ENCODE assay signal across 7 mouse cellular contexts in the genomic region with DNA sequence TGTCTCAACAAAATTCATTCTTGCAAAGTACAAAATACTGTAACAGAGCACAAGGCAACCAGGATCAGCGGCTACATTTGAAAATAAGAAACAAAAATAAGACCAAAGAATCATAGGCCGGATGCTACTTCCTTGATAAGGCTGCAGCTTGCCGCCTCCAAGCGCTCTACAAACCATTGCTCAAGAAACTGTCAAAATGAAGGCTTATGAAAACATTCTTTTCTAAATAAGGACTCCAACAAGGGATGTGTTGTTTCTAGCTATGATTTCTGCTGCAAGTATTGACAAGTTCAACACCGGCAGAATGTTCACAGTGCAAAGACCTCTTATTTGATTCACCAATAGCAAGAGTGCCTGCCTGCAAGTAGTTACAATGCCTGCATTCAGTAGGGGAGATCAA. TPM values are rescaled to one million over a fixed set of nuclear protein-coding genes. Genes with fewer than 3 reads are reported as not detected.
DNase-seq lines count a peak whose midpoint lies in the region; ATAC-seq lines count a peak whose summit lies in the region.

No protein-coding gene starts in this region.

- no peak for DNase-seq in neural tube, embryonic 11.5 days (ENCODE audit: low spot score)
- DNase-seq in neural tube, embryonic 10.5 days (ENCODE audit: extremely low spot score, low spot score), result no peak
- no peak for DNase-seq in embryonic facial prominence, embryonic 10.5 days (ENCODE audit: low spot score)
- DNase-seq in right cerebral cortex, postnatal 10 days (ENCODE audit: low spot score in 2 of 2), result no peak
- DNase-seq in layer of hippocampus, adult 18-20 months (ENCODE audit: low spot score in 2 of 2), result no peak

- no peak overlapping the region for H3K27ac ChIP-seq in neural tube, embryonic 11.5 days (ENCODE audit: low read depth, low read length)
- H3K27ac ChIP-seq in embryonic facial prominence, embryonic 10.5 days (replicated peaks), result peak overlapping the region; percentile 96
- peak overlapping the region; percentile 35; the same call in 1 of the 2 replicates for H3K27ac ChIP-seq in intestine, embryonic 16.5 days (ENCODE audit: low read length)
- H3K27ac ChIP-seq in midbrain, embryonic 15.5 days, result peak overlapping the region; percentile 96; the same call in 1 of the 2 replicates

- no peaks in the 10 kb centered on the region for H3K9me3 ChIP-seq in neural tube, embryonic 11.5 days (ENCODE audit: control insufficient read depth, low read length)
- no peaks in the 10 kb centered on the region for H3K9me3 ChIP-seq in embryonic facial prominence, embryonic 10.5 days
- no peaks in the 10 kb centered on the region for H3K9me3 ChIP-seq in intestine, embryonic 16.5 days (ENCODE audit: control insufficient read depth, low read length)
- H3K9me3 ChIP-seq in midbrain, embryonic 15.5 days, result no peaks in the 10 kb centered on the region

- WGBS in neural tube, embryonic 11.5 days, result 40% methylated on average over 5 of the region's 5 CpGs
- 55% methylated on average over 5 of the region's 5 CpGs for WGBS in embryonic facial prominence, embryonic 10.5 days
- WGBS in intestine, embryonic 16.5 days, result 23% methylated on average over 5 of the region's 5 CpGs
- WGBS in midbrain, embryonic 15.5 days, result 46% methylated on average over 5 of the region's 5 CpGs

- ATAC-seq in neural tube, embryonic 11.5 days (ENCODE audit: insufficient read depth, low FRiP score, low TSS enrichment), result no peak
- no peak for ATAC-seq in intestine, embryonic 16.5 days
- ATAC-seq in midbrain, embryonic 15.5 days (replicated peaks), result no peak

- H3K4me2 ChIP-seq in neural tube, embryonic 11.5 days (ENCODE audit: low read depth), result peak overlapping the region; percentile 70
- H3K4me2 ChIP-seq in intestine, embryonic 16.5 days (ENCODE audit: low read depth, low read length), result peak overlapping the region; percentile 69
- peak overlapping the region; percentile 69 for H3K4me2 ChIP-seq in midbrain, embryonic 15.5 days

- H3K36me3 ChIP-seq in neural tube, embryonic 11.5 days (ENCODE audit: control insufficient read depth, insufficient read depth, low read length), result no peaks in the 10 kb centered on the region
- H3K36me3 ChIP-seq in embryonic facial prominence, embryonic 10.5 days (replicated peaks), result no peaks in the 10 kb centered on the region
- H3K36me3 ChIP-seq in intestine, embryonic 16.5 days (ENCODE audit: control insufficient read depth, insufficient read depth, low read length), result no peaks in the 10 kb centered on the region
- no peaks in the 10 kb centered on the region for H3K36me3 ChIP-seq in midbrain, embryonic 15.5 days (replicated peaks)

- H3K4me3 ChIP-seq in neural tube, embryonic 11.5 days (ENCODE audit: low read depth, low read length), result peak overlapping the region; percentile 95
- H3K4me3 ChIP-seq in embryonic facial prominence, embryonic 10.5 days, result peak overlapping the region; percentile 81
- peak overlapping the region; percentile 99 for H3K4me3 ChIP-seq in intestine, embryonic 16.5 days (ENCODE audit: low read length)
- peak overlapping the region; percentile 100 for H3K4me3 ChIP-seq in midbrain, embryonic 15.5 days

- no peaks in the 10 kb centered on the region; the same call in 1 of the 2 replicates for H3K4me1 ChIP-seq in neural tube, embryonic 11.5 days (ENCODE audit: control insufficient read depth, insufficient read depth, low read length)
- peaks cover 25% of the 10 kb centered on the region for H3K4me1 ChIP-seq in embryonic facial prominence, embryonic 10.5 days
- peaks cover 14% of the 10 kb centered on the region for H3K4me1 ChIP-seq in intestine, embryonic 16.5 days (ENCODE audit: control insufficient read depth, insufficient read depth, low read length)
- H3K4me1 ChIP-seq in midbrain, embryonic 15.5 days, result peaks cover 35% of the 10 kb centered on the region

- H3K9ac ChIP-seq in neural tube, embryonic 11.5 days (ENCODE audit: low read length), result peak overlapping the region; percentile 94
- H3K9ac ChIP-seq in intestine, embryonic 16.5 days (ENCODE audit: low read depth, low read length), result peak overlapping the region; percentile 90
- H3K9ac ChIP-seq in midbrain, embryonic 15.5 days, result peak overlapping the region; percentile 88

- H3K27me3 ChIP-seq in neural tube, embryonic 11.5 days (ENCODE audit: control insufficient read depth, insufficient read depth, low read length), result no peaks in the 10 kb centered on the region
- 0 out of 2 replicates have a peak, but pooled peaks cover 3% of the 10 kb centered on the region for H3K27me3 ChIP-seq in embryonic facial prominence, embryonic 10.5 days (replicated peaks; ENCODE audit: low read depth, poor library complexity, severe bottlenecking)
- H3K27me3 ChIP-seq in intestine, embryonic 16.5 days (replicated peaks; ENCODE audit: control insufficient read depth, insufficient read depth, low read length), result no peaks in the 10 kb centered on the region
- 0 out of 2 replicates have a peak, but pooled peaks cover 3% of the 10 kb centered on the region for H3K27me3 ChIP-seq in midbrain, embryonic 15.5 days (replicated peaks)

RNA-seq across cellular contexts. Expression of a gene that starts 1.8 kb away (rescaled TPM):
- polyA plus RNA-seq in neural tube, embryonic 11.5 days (2014; fragmentation: Nextera tagmentation; extraction: Ambion mirVana), result 40.9 and 41.7 TPM in 2 replicates
- 24.3 and 25.1 TPM in 2 replicates for polyA plus RNA-seq in embryonic facial prominence, embryonic 10.5 days (2016; fragmentation: Nextera tagmentation; extraction: Ambion mirVana)
- polyA plus RNA-seq in intestine, embryonic 16.5 days (2015; fragmentation: Nextera tagmentation; extraction: Ambion mirVana), result 22.1 and 22.6 TPM in 2 replicates
- 45.2 and 47.5 TPM in 2 replicates for polyA plus RNA-seq in midbrain, embryonic 15.5 days (2015; fragmentation: Nextera tagmentation; extraction: Ambion mirVana)
- total RNA-seq in layer of hippocampus, adult 18-20 months (2021), result 10 to 100 TPM; 63.6 to 66.7 TPM

RNA-seq across cellular contexts. Expression of a gene that starts 37.9 kb away (rescaled TPM):
- 170 and 172 TPM in 2 replicates for polyA plus RNA-seq in neural tube, embryonic 11.5 days (2014; fragmentation: Nextera tagmentation; extraction: Ambion mirVana)
- 135 and 137 TPM in 2 replicates for polyA plus RNA-seq in embryonic facial prominence, embryonic 10.5 days (2016; fragmentation: Nextera tagmentation; extraction: Ambion mirVana)
- 250 and 270 TPM in 2 replicates for polyA plus RNA-seq in intestine, embryonic 16.5 days (2015; fragmentation: Nextera tagmentation; extraction: Ambion mirVana)
- polyA plus RNA-seq in midbrain, embryonic 15.5 days (2015; fragmentation: Nextera tagmentation; extraction: Ambion mirVana), result 320 and 321 TPM in 2 replicates
- total RNA-seq in layer of hippocampus, adult 18-20 months (2021), result 100 to 1,000 TPM; 467 to 470 TPM
